Mouse (Mus musculus): ENCODE measurements around the gene Rnase11. TPM values are rescaled to one million over a fixed set of nuclear protein-coding genes. Genes with fewer than 3 reads are reported as not detected.

Gene Rnase11
- polyA plus RNA-seq, 1 experiment from 2014 or later: not detected

- peak overlapping the region; percentile 76 for H3K4me3 ChIP-seq
- DNase-seq (ENCODE audit: low spot score): peak; percentile 93
- under 1% methylated on average over 34 of the region's 34 CpGs for WGBS
- H3K4me1 ChIP-seq: peaks cover 11% of the 10 kb centered on the region
- H3K27me3 ChIP-seq (replicated peaks; ENCODE audit: low read depth, poor library complexity, severe bottlenecking): peaks cover 14% of the 10 kb centered on the region; the same call in 1 of the 2 replicates
- H3K9me3 ChIP-seq: no peaks in the 10 kb centered on the region
- H3K27ac ChIP-seq (replicated peaks): peak overlapping the region; percentile 86
- no peaks in the 10 kb centered on the region for H3K36me3 ChIP-seq (replicated peaks)
Observed at GRCm38 (mm10) chr14:51088970-51089673, 39.2 kb upstream of the Rnase11 start.

GRCm38 (mm10) chr14:51088166-51088969 is 38.4 kb upstream of the Rnase11 start:
- 1% methylated on average over 23 of the region's 23 CpGs for WGBS
- H3K27ac ChIP-seq (replicated peaks): peak overlapping the region; percentile 82
- DNase-seq (ENCODE audit: low spot score): peak; percentile 84

GRCm38 (mm10) chr14:51087762-51088161 is 37.8 kb upstream of the Rnase11 start:
- peak overlapping the region; percentile 76 for H3K4me3 ChIP-seq
- H3K27ac ChIP-seq (replicated peaks): no peak overlapping the region
- peaks cover 24% of the 10 kb centered on the region for H3K4me1 ChIP-seq
- 6% methylated on average over 9 of the region's 9 CpGs for WGBS
- H3K27me3 ChIP-seq (replicated peaks; ENCODE audit: low read depth, poor library complexity, severe bottlenecking): peaks cover 14% of the 10 kb centered on the region; the same call in 1 of the 2 replicates
- H3K36me3 ChIP-seq (replicated peaks): no peaks in the 10 kb centered on the region
- no peaks in the 10 kb centered on the region for H3K9me3 ChIP-seq
- no peak for DNase-seq (ENCODE audit: low spot score)

More at GRCm38 (mm10) chr14:51088166-51088969, 38.4 kb upstream of the Rnase11 start:
- Histone ChIP-seq H3K36me3 (replicated peaks) (no peaks in the 10 kb centered on the region), H3K4me1 (peaks cover 18% of the 10 kb centered on the region), H3K9me3 (no peaks in the 10 kb centered on the region), H3K4me3 (peak overlapping the region; percentile 76), H3K27me3 (replicated peaks; ENCODE audit: low read depth, poor library complexity, severe bottlenecking) (peaks cover 14% of the 10 kb centered on the region; the same call in 1 of the 2 replicates)

GRCm38 (mm10) chr14:51085911-51086310 is 35.9 kb upstream of the Rnase11 start:
- H3K27me3 ChIP-seq (replicated peaks; ENCODE audit: low read depth, poor library complexity, severe bottlenecking): peaks cover 14% of the 10 kb centered on the region; the same call in 1 of the 2 replicates
- no peaks in the 10 kb centered on the region for H3K9me3 ChIP-seq
- DNase-seq (ENCODE audit: low spot score): no peak
- 84% methylated on average over 4 of the region's 4 CpGs for WGBS
- no peak overlapping the region for H3K4me3 ChIP-seq
- peaks cover 20% of the 10 kb centered on the region for H3K4me1 ChIP-seq
- H3K27ac ChIP-seq (replicated peaks): no peak overlapping the region
- H3K36me3 ChIP-seq (replicated peaks): no peaks in the 10 kb centered on the region

- Histone ChIP-seq H3K36me3 (replicated peaks) (no peaks in the 10 kb centered on the region), H3K9me3 (no peaks in the 10 kb centered on the region), H3K4me3 (no peak overlapping the region), H3K27ac (replicated peaks) (no peak overlapping the region), H3K27me3 (replicated peaks; ENCODE audit: low read depth, poor library complexity, severe bottlenecking) (peaks cover 19% of the 10 kb centered on the region; the same call in 1 of the 2 replicates), H3K4me1 (peaks cover 20% of the 10 kb centered on the region)
- DNase-seq (ENCODE audit: low spot score): no peak
- 77% methylated on average over 2 of the region's 2 CpGs for WGBS
Observed at GRCm38 (mm10) chr14:51085086-51085485, 35.1 kb upstream of the Rnase11 start.

- no peak for DNase-seq (ENCODE audit: low spot score)
- Histone ChIP-seq H3K27ac (replicated peaks) (no peak overlapping the region), H3K36me3 (replicated peaks) (no peaks in the 10 kb centered on the region), H3K9me3 (no peaks in the 10 kb centered on the region), H3K4me1 (peaks cover 20% of the 10 kb centered on the region), H3K27me3 (replicated peaks; ENCODE audit: low read depth, poor library complexity, severe bottlenecking) (peaks cover 25% of the 10 kb centered on the region; the same call in 1 of the 2 replicates), H3K4me3 (peak overlapping the region; percentile 71)
- 5% methylated on average over 7 of the region's 7 CpGs for WGBS
Observed at GRCm38 (mm10) chr14:51083805-51084204, 33.8 kb upstream of the Rnase11 start.

GRCm38 (mm10) chr14:51082599-51083581 is 32.9 kb upstream of the Rnase11 start:
- Histone ChIP-seq H3K36me3 (replicated peaks) (no peaks in the 10 kb centered on the region), H3K27me3 (replicated peaks; ENCODE audit: low read depth, poor library complexity, severe bottlenecking) (peaks cover 25% of the 10 kb centered on the region; the same call in 1 of the 2 replicates), H3K4me3 (peak overlapping the region; percentile 71), H3K9me3 (no peaks in the 10 kb centered on the region), H3K4me1 (peaks cover 20% of the 10 kb centered on the region), H3K27ac (replicated peaks) (peak overlapping the region; percentile 35; the same call in 1 of the 2 replicates)
- DNase-seq (ENCODE audit: low spot score): peak; percentile 77
- 2% methylated on average over 40 of the region's 40 CpGs for WGBS

GRCm38 (mm10) chr14:51081035-51081434 is 31.1 kb upstream of the Rnase11 start:
- Histone ChIP-seq H3K36me3 (replicated peaks) (no peaks in the 10 kb centered on the region), H3K4me1 (peaks cover 20% of the 10 kb centered on the region), H3K4me3 (no peak overlapping the region), H3K27me3 (replicated peaks; ENCODE audit: low read depth, poor library complexity, severe bottlenecking) (peaks cover 18% of the 10 kb centered on the region; the same call in 1 of the 2 replicates), H3K27ac (replicated peaks) (no peak overlapping the region), H3K9me3 (no peaks in the 10 kb centered on the region)
- no peak for DNase-seq (ENCODE audit: low spot score)
- WGBS: 81% methylated on average over 2 of the region's 2 CpGs

- Histone ChIP-seq H3K27me3 (replicated peaks; ENCODE audit: low read depth, poor library complexity, severe bottlenecking) (peaks cover 11% of the 10 kb centered on the region; the same call in 1 of the 2 replicates), H3K4me1 (peaks cover 17% of the 10 kb centered on the region), H3K36me3 (replicated peaks) (no peaks in the 10 kb centered on the region)
Observed at GRCm38 (mm10) chr14:51079180-51079579, 29.2 kb upstream of the Rnase11 start.

GRCm38 (mm10) chr14:51074335-51074734 is 24.4 kb upstream of the Rnase11 start, which contains the start of gene Olfr750:
TSS of gene Olfr750 (minus strand) at chr14:51074435.
- 90% methylated on average over 3 of the region's 3 CpGs for WGBS
- Histone ChIP-seq H3K4me1 (no peaks in the 10 kb centered on the region), H3K27me3 (replicated peaks; ENCODE audit: low read depth, poor library complexity, severe bottlenecking) (no peaks in the 10 kb centered on the region), H3K27ac (replicated peaks) (no peak within 1 kb of the TSS), H3K36me3 (replicated peaks) (no peaks in the 10 kb centered on the region), H3K9me3 (no peaks in the 10 kb centered on the region), H3K4me3 (no peak within 1 kb of the TSS)
- no peak for DNase-seq (ENCODE audit: low spot score)

More at GRCm38 (mm10) chr14:51079180-51079579, 29.2 kb upstream of the Rnase11 start:
- H3K27ac ChIP-seq (replicated peaks): no peak overlapping the region
- H3K9me3 ChIP-seq: no peaks in the 10 kb centered on the region
- H3K4me3 ChIP-seq: no peak overlapping the region
- 78% methylated on average over 1 of the region's 1 CpGs for WGBS
- no peak for DNase-seq (ENCODE audit: low spot score)

- WGBS: 93% methylated on average over 2 of the region's 2 CpGs
- no peaks in the 10 kb centered on the region for H3K27me3 ChIP-seq (replicated peaks; ENCODE audit: low read depth, poor library complexity, severe bottlenecking)
- H3K36me3 ChIP-seq (replicated peaks): no peaks in the 10 kb centered on the region
- peaks cover 7% of the 10 kb centered on the region; the same call in 1 of the 2 replicates for H3K4me1 ChIP-seq
- H3K9me3 ChIP-seq: no peaks in the 10 kb centered on the region
- no peak overlapping the region for H3K4me3 ChIP-seq
- no peak for DNase-seq (ENCODE audit: low spot score)
- H3K27ac ChIP-seq (replicated peaks): no peak overlapping the region
Observed at GRCm38 (mm10) chr14:51069617-51070016, 19.7 kb upstream of the Rnase11 start.
